Mouse (Mus musculus) intestine, postnatal 0 days (tissue): ENCODE data around the gene Olfr338. TPM values are rescaled to one million over a fixed set of nuclear protein-coding genes. Genes with fewer than 3 reads are reported as not detected.
"Not testable (repeated sequence)": the region's sequence is repeated elsewhere in the genome, so short reads cannot be mapped to it uniquely, and the experiment has no call there.

Source experiments
- ATAC-seq: fragments of 200-750 bp; cut with Nextera tagmentation; 2 replicates; pipeline ENCODE4 v1.8.0; 2017; ENCODE audit warnings: mild to moderate bottlenecking, moderate TSS enrichment, moderate library complexity
- H3K27ac ChIP-seq: fragments of 300-500 bp; sonication (generic); 2 replicates; pipeline ENCODE4 v1.5.1; 2014; ENCODE audit warnings: mild to moderate bottlenecking, low read depth, low read length, moderate library complexity
- H3K27me3 ChIP-seq: fragments of 300-500 bp; sonication (generic); replicated peaks from 2 replicates; pipeline ENCODE4 v1.6.1; 2014; ENCODE audit warnings: low read length, mixed read lengths; ENCODE audit not compliant: control insufficient read depth, insufficient read depth
- H3K36me3 ChIP-seq: fragments of 300-500 bp; sonication (generic); 2 replicates; pipeline ENCODE4 v1.6.1; 2014; ENCODE audit warnings: mild to moderate bottlenecking, moderate library complexity; ENCODE audit not compliant: control insufficient read depth, insufficient read depth
- H3K4me1 ChIP-seq: fragments of 300-500 bp; sonication (generic); replicated peaks from 2 replicates; pipeline ENCODE4 v1.6.1; 2014; ENCODE audit warnings: antibody characterized with exemption, low read length, mixed read lengths; ENCODE audit not compliant: control insufficient read depth, insufficient read depth
- H3K4me2 ChIP-seq: fragments of 300-500 bp; sonication (generic); replicated peaks from 2 replicates; pipeline ENCODE4 v1.6.1; 2014; ENCODE audit warnings: low read depth, mild to moderate bottlenecking, moderate library complexity
- H3K4me3 ChIP-seq: fragments of 300-500 bp; sonication (generic); 2 replicates; pipeline ENCODE4 v1.5.1; 2014; ENCODE audit warnings: low read depth, low read length
- H3K9ac ChIP-seq: fragments of 300-500 bp; sonication (generic); 2 replicates; pipeline ENCODE4 v1.6.1; 2014; ENCODE audit warnings: mild to moderate bottlenecking, low read depth, low read length
- H3K9me3 ChIP-seq: fragments of 300-500 bp; sonication (generic); 2 replicates; pipeline ENCODE4 v1.6.1; 2016; ENCODE audit warnings: mixed run types; ENCODE audit not compliant: control insufficient read depth
- CTCF ChIP-seq: sonication (generic); IDR thresholded peaks from 2 replicates; pipeline ENCODE4 v1.5.1; 2016; ENCODE audit warnings: low read depth, mild to moderate bottlenecking, control low read depth, antibody characterized with exemption, moderate library complexity
- WGBS: fragments of 180-500 bp; shearing (Covaris S2); extraction: QIAGEN DNeasy Blood & Tissue Kit; methylation state at CpG from one replicate; pipeline ENCODE4 v1.1.7; 2014; 5-methylcytosine and 5-hydroxymethylcytosine counted together
- polyA plus RNA-seq: library from polyadenylated mRNA; unstranded; fragments of >200 nt; fragmentation: Nextera tagmentation; extraction: Ambion mirVana; gene quantifications from 2 replicates; pipeline ENCODE4 v1.2.1, GENCODE M21; 2015

Gene Olfr338
- polyA plus RNA-seq = not detected in 2 replicates

DNA sequence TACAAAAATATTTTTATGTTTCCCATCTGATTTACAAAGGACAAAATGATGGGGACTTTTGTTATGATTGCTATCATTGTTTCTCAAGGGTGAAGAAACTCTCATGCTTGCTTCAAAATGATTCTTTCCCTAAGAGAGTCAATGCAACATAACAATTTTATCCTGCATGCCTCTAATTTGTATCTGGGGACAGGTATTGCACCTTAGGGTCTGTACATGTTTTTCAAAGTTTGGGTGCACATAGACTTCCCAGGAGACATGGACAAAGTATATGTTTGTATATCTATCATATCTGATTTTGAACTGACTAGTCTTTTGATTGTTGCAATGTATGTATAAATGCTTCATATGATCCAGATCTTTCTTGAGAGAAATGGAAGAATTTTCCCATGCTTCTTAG is at the start of gene Olfr338:
TSS of gene Olfr338 (plus strand) at position 301 of the 400 bp plus-strand sequence.
- Histone ChIP-seq H3K27ac (no peak within 1 kb of the TSS), H3K4me2 (no peak within 1 kb of the TSS), H3K27me3 (no peaks in the 10 kb centered on the region), H3K9me3 (no peaks in the 10 kb centered on the region), H3K4me3 (no peak within 1 kb of the TSS), H3K4me1 (no peaks in the 10 kb centered on the region), H3K36me3 (no peaks in the 10 kb centered on the region), H3K9ac (no peak within 1 kb of the TSS)
- TF ChIP-seq CTCF = no peak
- ATAC-seq = no peak

- not testable (repeated sequence) for H3K4me2 ChIP-seq, ATAC-seq, H3K9me3 ChIP-seq, H3K27ac ChIP-seq, H3K4me1 ChIP-seq, H3K4me3 ChIP-seq, H3K36me3 ChIP-seq, H3K9ac ChIP-seq, H3K27me3 ChIP-seq
- WGBS = 86% methylated on average over 3 of the region's 3 CpGs
These were observed 41.9 kb downstream of the Olfr338 start for GRCm38 (mm10) chr2:36415174-36415573.

- 91% methylated on average over 7 of the region's 7 CpGs for WGBS
- H3K9me3 ChIP-seq, H3K4me1 ChIP-seq, H3K27me3 ChIP-seq, H3K27ac ChIP-seq, ATAC-seq, H3K36me3 ChIP-seq, H3K4me2 ChIP-seq, H3K9ac ChIP-seq, H3K4me3 ChIP-seq: not testable (repeated sequence)
These were observed 42.3 kb downstream of the Olfr338 start for GRCm38 (mm10) chr2:36415591-36415990.

DNA sequence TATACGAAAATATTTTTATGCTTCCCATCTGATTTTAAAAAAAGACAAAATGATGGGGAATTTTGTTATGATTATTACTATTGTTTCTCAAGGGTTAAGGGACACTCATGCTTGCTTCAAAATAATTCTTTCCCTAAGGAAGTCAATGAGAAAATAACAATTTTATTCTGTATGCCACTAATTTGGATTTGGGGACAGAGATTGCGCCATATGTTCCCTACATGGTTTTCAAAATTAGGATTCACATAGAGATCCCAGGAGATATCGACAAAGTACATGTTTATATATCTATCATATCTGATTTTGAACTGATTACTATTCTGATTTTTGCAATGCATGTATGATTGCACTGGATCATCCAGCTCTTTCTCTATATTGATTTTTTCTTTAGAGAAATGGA is 45.3 kb downstream of the Olfr338 start, which contains the start of gene Olfr339:
TSS of gene Olfr339 (plus strand) at position 301 of the 400 bp plus-strand sequence.
- H3K27ac ChIP-seq = no peak within 1 kb of the TSS
- H3K36me3 ChIP-seq = no peaks in the 10 kb centered on the region
- no peak within 1 kb of the TSS for H3K4me3 ChIP-seq
- no peak within 1 kb of the TSS for H3K4me2 ChIP-seq
- no peak for TF ChIP-seq CTCF
- ATAC-seq = no peak
- H3K9me3 ChIP-seq = no peaks in the 10 kb centered on the region
- no peak within 1 kb of the TSS for H3K9ac ChIP-seq
- H3K4me1 ChIP-seq = no peaks in the 10 kb centered on the region
- WGBS = 82% methylated on average over 3 of the region's 3 CpGs
- no peaks in the 10 kb centered on the region for H3K27me3 ChIP-seq

Other genes starting within 250 kb of the Olfr338 start
- 17.3 and 20.4 TPM in 2 replicates for gene Mrrf, start 237.1 kb upstream of the Olfr338 start, polyA plus RNA-seq
- 26.5 and 28.9 TPM in 2 replicates for gene Rbm18, start 236.7 kb upstream of the Olfr338 start, polyA plus RNA-seq
- gene Ptgs1, start 143.1 kb upstream of the Olfr338 start, polyA plus RNA-seq = 29.5 and 31.0 TPM in 2 replicates
- not detected in 2 replicates for gene Olfr339, start 45.4 kb downstream of the Olfr338 start, polyA plus RNA-seq
- gene Olfr340, start 79.1 kb downstream of the Olfr338 start, polyA plus RNA-seq = not detected in 2 replicates
- not detected in 2 replicates for gene Olfr341, start 108.9 kb downstream of the Olfr338 start, polyA plus RNA-seq
- not detected in 2 replicates for gene Olfr342, start 151.5 kb downstream of the Olfr338 start, polyA plus RNA-seq
- not detected in 2 replicates for gene Olfr344, start 193.1 kb downstream of the Olfr338 start, polyA plus RNA-seq